Mouse (Mus musculus): ENCODE measurements around the gene Ahdc1.

The Ahdc1 gene

GRCm38 (mm10) chr4:133038521-133039115 lies 27.6 kb downstream of the Ahdc1 start:
- peak; percentile 87 for DNase-seq (ENCODE audit: low read depth, low spot score)

- DNase-seq (ENCODE audit: low read depth, low spot score), result no peak
Measured at GRCm38 (mm10) chr4:133039116-133039819, 28.2 kb downstream of the Ahdc1 start.

GRCm38 (mm10) chr4:133039832-133040231 lies 28.8 kb downstream of the Ahdc1 start:
- DNase-seq (ENCODE audit: low read depth, low spot score), result no peak

GRCm38 (mm10) chr4:133040241-133040904 lies 29.3 kb downstream of the Ahdc1 start:
- no peak for DNase-seq (ENCODE audit: low read depth, low spot score)

- no peak for DNase-seq (ENCODE audit: low read depth, low spot score)
Measured at GRCm38 (mm10) chr4:133042244-133042643, 31.2 kb downstream of the Ahdc1 start.

GRCm38 (mm10) chr4:133042651-133043635 lies 31.9 kb downstream of the Ahdc1 start:
- peak; percentile 85 for DNase-seq (ENCODE audit: low read depth, low spot score)

- no peak for DNase-seq (ENCODE audit: low read depth, low spot score)
Measured at GRCm38 (mm10) chr4:133043798-133044646, 33.0 kb downstream of the Ahdc1 start.

- no peak for DNase-seq (ENCODE audit: low read depth, low spot score)
Measured at GRCm38 (mm10) chr4:133044647-133045094, 33.6 kb downstream of the Ahdc1 start.

- no peak for DNase-seq (ENCODE audit: low read depth, low spot score)
Measured at GRCm38 (mm10) chr4:133045771-133046474, 34.9 kb downstream of the Ahdc1 start.

- DNase-seq (ENCODE audit: low read depth, low spot score), result no peak
Measured at GRCm38 (mm10) chr4:133046691-133047352, 35.8 kb downstream of the Ahdc1 start.

- peak; percentile 78 for DNase-seq (ENCODE audit: low read depth, low spot score)
Measured at GRCm38 (mm10) chr4:133047353-133048105, 36.5 kb downstream of the Ahdc1 start.

GRCm38 (mm10) chr4:133049071-133049920 lies 38.2 kb downstream of the Ahdc1 start:
- DNase-seq (ENCODE audit: low read depth, low spot score), result no peak

- DNase-seq (ENCODE audit: low read depth, low spot score), result no peak
Measured at GRCm38 (mm10) chr4:133050196-133050836, 39.3 kb downstream of the Ahdc1 start.

- no peak for DNase-seq (ENCODE audit: low read depth, low spot score)
Measured at GRCm38 (mm10) chr4:133050837-133051549, 39.9 kb downstream of the Ahdc1 start.

- no peak for DNase-seq (ENCODE audit: low read depth, low spot score)
Measured at GRCm38 (mm10) chr4:133051550-133051865, 40.4 kb downstream of the Ahdc1 start.

GRCm38 (mm10) chr4:133052029-133052745 lies 41.1 kb downstream of the Ahdc1 start:
- DNase-seq (ENCODE audit: low read depth, low spot score), result peak; percentile 35
